Mouse (Mus musculus) midbrain, embryonic 11.5 days (tissue): ENCODE data around the gene Sapcd1. TPM values are rescaled to one million over a fixed set of nuclear protein-coding genes. Genes with fewer than 3 reads are reported as not detected.

Experiments used
- ATAC-seq: fragments of 200-750 bp; cut with Nextera tagmentation; 2 replicates; pipeline ENCODE4 v1.8.0; 2017; ENCODE audit warnings: moderate TSS enrichment, moderate library complexity; ENCODE audit not compliant: low FRiP score
- DNase-seq: peaks from one replicate; pipeline ENCODE4 v3.0.0; 2015; ENCODE audit warnings: low spot score; ENCODE audit errors: missing footprints
- H3K27ac ChIP-seq: fragments of 300-500 bp; sonication (generic); 2 replicates; pipeline ENCODE4 v1.5.1; 2014; ENCODE audit warnings: low read depth, low read length
- H3K27me3 ChIP-seq: fragments of 300-500 bp; sonication (generic); 2 replicates; pipeline ENCODE4 v1.6.1; 2014; ENCODE audit warnings: mild to moderate bottlenecking, low read length, moderate library complexity, mixed read lengths; ENCODE audit not compliant: control insufficient read depth, insufficient read depth
- H3K36me3 ChIP-seq: fragments of 300-500 bp; sonication (generic); 2 replicates; pipeline ENCODE4 v1.6.1; 2014; ENCODE audit warnings: mild to moderate bottlenecking, low read length, moderate library complexity, mixed read lengths; ENCODE audit not compliant: control insufficient read depth, insufficient read depth
- H3K4me1 ChIP-seq: fragments of 300-500 bp; sonication (generic); 2 replicates; pipeline ENCODE4 v1.6.1; 2014; ENCODE audit warnings: low read length; ENCODE audit not compliant: control insufficient read depth, insufficient read depth
- H3K4me2 ChIP-seq: fragments of 300-500 bp; sonication (generic); 2 replicates; pipeline ENCODE4 v1.6.1; 2014; ENCODE audit warnings: mild to moderate bottlenecking, moderate library complexity
- H3K4me3 ChIP-seq: fragments of 300-500 bp; sonication (generic); 2 replicates; pipeline ENCODE4 v1.5.1; 2014; ENCODE audit warnings: low read depth, low read length
- H3K9ac ChIP-seq: fragments of 300-500 bp; sonication (generic); 2 replicates; pipeline ENCODE4 v1.6.1; 2014; ENCODE audit warnings: low read length
- H3K9me3 ChIP-seq: fragments of 300-500 bp; sonication (generic); 2 replicates; pipeline ENCODE4 v1.6.1; 2016; ENCODE audit warnings: low read length; ENCODE audit not compliant: control insufficient read depth
- WGBS: fragments of 180-500 bp; shearing (Covaris S2); extraction: QIAGEN DNeasy Blood & Tissue Kit; methylation state at CpG from one replicate; pipeline ENCODE4 v1.1.7; 2014; 5-methylcytosine and 5-hydroxymethylcytosine counted together
- polyA plus RNA-seq: library from polyadenylated mRNA; unstranded; fragments of >200 nt; fragmentation: Nextera tagmentation; extraction: Ambion mirVana; gene quantifications from 2 replicates; pipeline ENCODE4 v1.2.1, GENCODE M21; 2014

Gene Sapcd1
- polyA plus RNA-seq, 1 experiment from 2014 or later: 7.3 TPM

GRCm38 (mm10) chr17:35018171-35018570 is 9.6 kb downstream of the Sapcd1 start:
- Histone ChIP-seq H3K27ac (no peak overlapping the region), H3K9me3 (no peaks in the 10 kb centered on the region), H3K9ac (no peak overlapping the region), H3K4me3 (no peak overlapping the region), H3K36me3 (peaks cover 23% of the 10 kb centered on the region), H3K4me2 (no peak overlapping the region), H3K27me3 (no peaks in the 10 kb centered on the region), H3K4me1 (peaks cover 6% of the 10 kb centered on the region)
- WGBS: 73% methylated on average over 3 of the region's 3 CpGs
- DNase-seq (no peak), ATAC-seq (no peak)

- Histone ChIP-seq H3K27ac (no peak overlapping the region), H3K4me1 (peaks cover 6% of the 10 kb centered on the region), H3K9me3 (no peaks in the 10 kb centered on the region), H3K36me3 (peaks cover 27% of the 10 kb centered on the region), H3K4me3 (no peak overlapping the region), H3K9ac (no peak overlapping the region), H3K4me2 (no peak overlapping the region), H3K27me3 (no peaks in the 10 kb centered on the region)
- ATAC-seq (no peak), DNase-seq (no peak)
- WGBS: 73% methylated on average over 14 of the region's 14 CpGs
Measured at GRCm38 (mm10) chr17:35017706-35018030, 10.1 kb downstream of the Sapcd1 start.

- WGBS: 85% methylated on average over 10 of the region's 10 CpGs
- Histone ChIP-seq H3K9me3 (no peaks in the 10 kb centered on the region), H3K27ac (no peak overlapping the region), H3K4me1 (peaks cover 6% of the 10 kb centered on the region), H3K4me3 (no peak overlapping the region), H3K9ac (no peak overlapping the region), H3K27me3 (no peaks in the 10 kb centered on the region), H3K36me3 (peaks cover 31% of the 10 kb centered on the region), H3K4me2 (no peak overlapping the region)
- DNase-seq: no peak
- no peak for ATAC-seq
Measured at GRCm38 (mm10) chr17:35016791-35017705, 10.8 kb downstream of the Sapcd1 start.

GRCm38 (mm10) chr17:35016376-35016775 is 11.4 kb downstream of the Sapcd1 start, which contains the start of gene Vwa7:
Vwa7 (plus strand) TSS chr17:35016579.
- Histone ChIP-seq H3K4me3 (no peak within 1 kb of the TSS), H3K9ac (no peak within 1 kb of the TSS)
- WGBS: 85% methylated on average over 12 of the region's 12 CpGs

GRCm38 (mm10) chr17:35015296-35015695 is 12.5 kb downstream of the Sapcd1 start:
- Histone ChIP-seq H3K9me3 (no peaks in the 10 kb centered on the region), H3K27ac (no peak overlapping the region), H3K36me3 (peaks cover 47% of the 10 kb centered on the region), H3K4me1 (no peaks in the 10 kb centered on the region), H3K27me3 (no peaks in the 10 kb centered on the region), H3K4me3 (no peak overlapping the region), H3K9ac (no peak overlapping the region), H3K4me2 (no peak overlapping the region)
- WGBS: 93% methylated on average over 16 of the region's 16 CpGs
- ATAC-seq (no peak), DNase-seq (no peak)

More at GRCm38 (mm10) chr17:35016376-35016775, 11.4 kb downstream of the Sapcd1 start, which contains the start of gene Vwa7:
- ATAC-seq: no peak; the same call in 1 of the 2 replicates
- H3K36me3 ChIP-seq: peaks cover 36% of the 10 kb centered on the region
- no peak within 1 kb of the TSS for H3K4me2 ChIP-seq
- no peaks in the 10 kb centered on the region for H3K27me3 ChIP-seq
- no peak within 1 kb of the TSS for H3K27ac ChIP-seq
- H3K4me1 ChIP-seq: peaks cover 1% of the 10 kb centered on the region
- H3K9me3 ChIP-seq: no peaks in the 10 kb centered on the region
- DNase-seq: no peak

- Histone ChIP-seq H3K27ac (no peak overlapping the region), H3K9ac (no peak overlapping the region), H3K9me3 (no peaks in the 10 kb centered on the region), H3K36me3 (peaks cover 53% of the 10 kb centered on the region), H3K4me3 (no peak overlapping the region), H3K4me2 (no peak overlapping the region), H3K4me1 (no peaks in the 10 kb centered on the region), H3K27me3 (no peaks in the 10 kb centered on the region)
- DNase-seq (no peak), ATAC-seq (no peak)
- WGBS: 82% methylated on average over 6 of the region's 6 CpGs
Measured at GRCm38 (mm10) chr17:35013221-35013620, 14.6 kb downstream of the Sapcd1 start.

- Histone ChIP-seq H3K9me3 (no peaks in the 10 kb centered on the region), H3K4me1 (no peaks in the 10 kb centered on the region), H3K4me2 (no peak overlapping the region), H3K36me3 (peaks cover 55% of the 10 kb centered on the region), H3K4me3 (no peak overlapping the region), H3K27ac (no peak overlapping the region), H3K9ac (no peak overlapping the region), H3K27me3 (no peaks in the 10 kb centered on the region)
- 92% methylated on average over 13 of the region's 13 CpGs for WGBS
- no peak for DNase-seq
- ATAC-seq: no peak
Measured at GRCm38 (mm10) chr17:35012430-35012829, 15.4 kb downstream of the Sapcd1 start.

- Histone ChIP-seq H3K27me3 (no peaks in the 10 kb centered on the region), H3K27ac (no peak overlapping the region), H3K4me1 (no peaks in the 10 kb centered on the region), H3K9ac (no peak overlapping the region), H3K9me3 (no peaks in the 10 kb centered on the region), H3K4me3 (no peak overlapping the region), H3K36me3 (peaks cover 58% of the 10 kb centered on the region), H3K4me2 (no peak overlapping the region)
- DNase-seq (no peak), ATAC-seq (no peak)
- 96% methylated on average over 8 of the region's 8 CpGs for WGBS
Measured at GRCm38 (mm10) chr17:35011440-35011839, 16.4 kb downstream of the Sapcd1 start.

- WGBS: 86% methylated on average over 7 of the region's 7 CpGs
- DNase-seq (no peak), ATAC-seq (no peak)
- Histone ChIP-seq H3K27ac (no peak overlapping the region), H3K36me3 (peaks cover 62% of the 10 kb centered on the region), H3K4me2 (no peak overlapping the region), H3K27me3 (no peaks in the 10 kb centered on the region), H3K9me3 (no peaks in the 10 kb centered on the region), H3K4me3 (no peak overlapping the region), H3K4me1 (no peaks in the 10 kb centered on the region), H3K9ac (no peak overlapping the region)
Measured at GRCm38 (mm10) chr17:35009586-35009985, 18.2 kb downstream of the Sapcd1 start.
